Mouse (Mus musculus) hindbrain, embryonic 12.5 days (tissue): ENCODE results near the gene Prss40. TPM values are rescaled to one million over a fixed set of nuclear protein-coding genes. Genes with fewer than 3 reads are reported as not detected.

Experiments
- polyA plus RNA-seq: library from polyadenylated mRNA; unstranded; fragments of >200 nt; fragmentation: Nextera tagmentation; extraction: Ambion mirVana; gene quantifications from 2 replicates; pipeline ENCODE4 v1.2.1, GENCODE M21; 2016

Prss40 gene
- polyA plus RNA-seq, 1 experiment from 2014 or later: not detected

Other genes starting within 250 kb of the Prss40 start
- gene Ccdc115, start 121.3 kb downstream of the Prss40 start, polyA plus RNA-seq: 61.4 and 62.9 TPM in 2 replicates
- 69.7 and 70.1 TPM in 2 replicates for gene Imp4, start 121.1 kb downstream of the Prss40 start, polyA plus RNA-seq
- 6.9 and 12.0 TPM in 2 replicates for gene Ptpn18, start 101.2 kb downstream of the Prss40 start, polyA plus RNA-seq
- not detected in 2 replicates for gene Prss39, start 62.5 kb downstream of the Prss40 start, polyA plus RNA-seq
- gene Cfc1, start 25.3 kb downstream of the Prss40 start, polyA plus RNA-seq: not detected in 2 replicates
- gene Amer3, start 18.7 kb upstream of the Prss40 start, polyA plus RNA-seq: 11.4 and 12.8 TPM in 2 replicates